Mouse (Mus musculus) neural tube, embryonic 15.5 days (tissue): ENCODE data around the gene C2cd6. TPM values are rescaled to one million over a fixed set of nuclear protein-coding genes. Genes with fewer than 3 reads are reported as not detected.

Experiments used
- ATAC-seq: fragments of 200-750 bp; cut with Nextera tagmentation; 2 replicates; pipeline ENCODE4 v1.8.0; 2017; ENCODE audit warnings: mild to moderate bottlenecking, moderate TSS enrichment, moderate library complexity; ENCODE audit not compliant: low FRiP score
- H3K27ac ChIP-seq: fragments of 300-500 bp; sonication (generic); replicated peaks from 2 replicates; pipeline ENCODE4 v1.5.1; 2015; ENCODE audit warnings: mild to moderate bottlenecking, inconsistent platforms
- H3K27me3 ChIP-seq: fragments of 300-500 bp; sonication (generic); replicated peaks from 2 replicates; pipeline ENCODE4 v1.6.1; 2015; ENCODE audit warnings: inconsistent platforms
- H3K36me3 ChIP-seq: fragments of 300-500 bp; sonication (generic); 2 replicates; pipeline ENCODE4 v1.6.1; 2015; ENCODE audit warnings: inconsistent platforms
- H3K4me1 ChIP-seq: fragments of 300-500 bp; sonication (generic); 2 replicates; pipeline ENCODE4 v1.6.1; 2015; ENCODE audit warnings: inconsistent platforms
- H3K4me2 ChIP-seq: fragments of 300-500 bp; sonication (generic); 2 replicates; pipeline ENCODE4 v1.6.1; 2015; ENCODE audit warnings: inconsistent platforms, mild to moderate bottlenecking, moderate library complexity
- H3K4me3 ChIP-seq: fragments of 300-500 bp; sonication (generic); replicated peaks from 2 replicates; pipeline ENCODE4 v1.5.1; 2015; ENCODE audit warnings: mild to moderate bottlenecking, inconsistent platforms
- H3K9ac ChIP-seq: fragments of 300-500 bp; sonication (generic); replicated peaks from 2 replicates; pipeline ENCODE4 v1.6.1; 2015; ENCODE audit warnings: mild to moderate bottlenecking, inconsistent platforms
- H3K9me3 ChIP-seq: fragments of 300-500 bp; sonication (generic); replicated peaks from 2 replicates; pipeline ENCODE4 v1.6.1; 2016; ENCODE audit warnings: inconsistent platforms
- WGBS: fragments of 180-500 bp; shearing (Covaris S2); methylation state at CpG from one replicate; pipeline ENCODE4 v1.1.7; 2015; ENCODE audit warnings: mixed read lengths; 5-methylcytosine and 5-hydroxymethylcytosine counted together
- polyA plus RNA-seq: library from polyadenylated mRNA; unstranded; fragments of >200 nt; fragmentation: Nextera tagmentation; extraction: Ambion mirVana; gene quantifications from 2 replicates; pipeline ENCODE4 v1.2.1, GENCODE M21; 2015

The C2cd6 gene
- polyA plus RNA-seq = 0.15 TPM in 1 of 2 replicates, not detected in the other

- no peak for ATAC-seq
- no peaks in the 10 kb centered on the region for H3K27me3 ChIP-seq
- H3K36me3 ChIP-seq = peaks cover 18% of the 10 kb centered on the region
- H3K4me2 ChIP-seq = no peak within 1 kb of the TSS
- no peaks in the 10 kb centered on the region for H3K4me1 ChIP-seq
- H3K4me3 ChIP-seq = no peak within 1 kb of the TSS
- H3K9ac ChIP-seq = no peak within 1 kb of the TSS
- no peaks in the 10 kb centered on the region for H3K9me3 ChIP-seq
- no peak within 1 kb of the TSS for H3K27ac ChIP-seq
- WGBS = 94% methylated on average over 19 of the region's 19 CpGs
Measured at GRCm38 (mm10) chr1:59094705-59095104, at the start of gene C2cd6. Gene C2cd6 (minus strand): TSS chr1:59094900.

- Histone ChIP-seq H3K27ac (no peak overlapping the region), H3K36me3 (no peaks in the 10 kb centered on the region), H3K9ac (no peak overlapping the region), H3K9me3 (0 out of 2 replicates have a peak, but pooled peaks cover 4% of the 10 kb centered on the region), H3K27me3 (no peaks in the 10 kb centered on the region), H3K4me1 (no peaks in the 10 kb centered on the region), H3K4me2 (no peak overlapping the region), H3K4me3 (no peak overlapping the region)
- ATAC-seq = no peak
Measured at GRCm38 (mm10) chr1:59142809-59143208, 48.1 kb upstream of the C2cd6 start.

GRCm38 (mm10) chr1:59134419-59134818 lies 39.7 kb upstream of the C2cd6 start:
- Histone ChIP-seq H3K4me3 (no peak overlapping the region), H3K9ac (no peak overlapping the region), H3K9me3 (no peaks in the 10 kb centered on the region), H3K27me3 (no peaks in the 10 kb centered on the region), H3K4me1 (no peaks in the 10 kb centered on the region), H3K27ac (no peak overlapping the region), H3K36me3 (no peaks in the 10 kb centered on the region), H3K4me2 (no peak overlapping the region)
- no peak for ATAC-seq
- 87% methylated on average over 5 of the region's 5 CpGs for WGBS

GRCm38 (mm10) chr1:59128879-59129278 lies 34.2 kb upstream of the C2cd6 start:
- ATAC-seq = no peak
- Histone ChIP-seq H3K9ac (no peak overlapping the region), H3K4me3 (no peak overlapping the region), H3K4me1 (no peaks in the 10 kb centered on the region), H3K9me3 (no peaks in the 10 kb centered on the region), H3K4me2 (no peak overlapping the region), H3K36me3 (no peaks in the 10 kb centered on the region), H3K27ac (no peak overlapping the region), H3K27me3 (no peaks in the 10 kb centered on the region)
- 76% methylated on average over 7 of the region's 7 CpGs for WGBS

GRCm38 (mm10) chr1:59125558-59125957 lies 30.9 kb upstream of the C2cd6 start:
- Histone ChIP-seq H3K4me1 (peaks cover 5% of the 10 kb centered on the region), H3K27me3 (no peaks in the 10 kb centered on the region), H3K9ac (no peak overlapping the region), H3K4me3 (no peak overlapping the region), H3K27ac (no peak overlapping the region), H3K4me2 (no peak overlapping the region), H3K36me3 (no peaks in the 10 kb centered on the region), H3K9me3 (no peaks in the 10 kb centered on the region)
- ATAC-seq = no peak
- WGBS = 82% methylated on average over 5 of the region's 5 CpGs

- Histone ChIP-seq H3K4me2 (peak within 1 kb of the TSS; percentile 79), H3K9me3 (no peaks in the 10 kb centered on the region), H3K9ac (peak within 1 kb of the TSS; percentile 85), H3K4me1 (peaks cover 15% of the 10 kb centered on the region), H3K4me3 (peak within 1 kb of the TSS; percentile 74), H3K36me3 (peaks cover 8% of the 10 kb centered on the region), H3K27ac (peak within 1 kb of the TSS; percentile 93), H3K27me3 (no peaks in the 10 kb centered on the region)
- under 1% methylated on average over 73 of the region's 74 CpGs for WGBS
- peak; percentile 99 for ATAC-seq
Measured at GRCm38 (mm10) chr1:59119720-59120457, 25.2 kb upstream of the C2cd6 start, which contains the start of gene Tmem237. Gene Tmem237 (minus strand): TSS chr1:59120408.

- Histone ChIP-seq H3K9ac (no peak overlapping the region), H3K27ac (no peak overlapping the region), H3K4me3 (no peak overlapping the region), H3K4me2 (no peak overlapping the region), H3K9me3 (no peaks in the 10 kb centered on the region), H3K36me3 (peaks cover 62% of the 10 kb centered on the region), H3K27me3 (no peaks in the 10 kb centered on the region), H3K4me1 (no peaks in the 10 kb centered on the region)
- ATAC-seq = no peak
- WGBS = 89% methylated on average over 8 of the region's 8 CpGs
Measured at GRCm38 (mm10) chr1:59110524-59110923, 15.8 kb upstream of the C2cd6 start.

GRCm38 (mm10) chr1:59102071-59102470 lies 7.4 kb upstream of the C2cd6 start:
- Histone ChIP-seq H3K36me3 (peaks cover 47% of the 10 kb centered on the region), H3K4me2 (no peak overlapping the region)

GRCm38 (mm10) chr1:59101020-59101419 lies 6.3 kb upstream of the C2cd6 start:
- ATAC-seq = no peak
- WGBS = 91% methylated on average over 5 of the region's 5 CpGs

More at GRCm38 (mm10) chr1:59102071-59102470, 7.4 kb upstream of the C2cd6 start:
- Histone ChIP-seq H3K9me3 (no peaks in the 10 kb centered on the region), H3K27me3 (no peaks in the 10 kb centered on the region), H3K4me3 (no peak overlapping the region), H3K9ac (no peak overlapping the region), H3K4me1 (no peaks in the 10 kb centered on the region), H3K27ac (no peak overlapping the region)
- WGBS = 95% methylated on average over 6 of the region's 6 CpGs
- no peak for ATAC-seq

GRCm38 (mm10) chr1:59070867-59071266 lies 23.8 kb downstream of the C2cd6 start:
- no peak for ATAC-seq
- H3K27ac ChIP-seq = no peak overlapping the region
- no peaks in the 10 kb centered on the region for H3K36me3 ChIP-seq
- H3K9ac ChIP-seq = no peak overlapping the region
- no peak overlapping the region for H3K4me2 ChIP-seq
- H3K4me3 ChIP-seq = no peak overlapping the region
- H3K4me1 ChIP-seq = no peaks in the 10 kb centered on the region
- no peaks in the 10 kb centered on the region for H3K9me3 ChIP-seq
- WGBS = 46% methylated on average over 3 of the region's 3 CpGs
- no peaks in the 10 kb centered on the region for H3K27me3 ChIP-seq

More at GRCm38 (mm10) chr1:59101020-59101419, 6.3 kb upstream of the C2cd6 start:
- H3K9ac ChIP-seq = no peak overlapping the region
- H3K36me3 ChIP-seq = peaks cover 45% of the 10 kb centered on the region
- no peaks in the 10 kb centered on the region for H3K4me1 ChIP-seq
- no peak overlapping the region for H3K4me3 ChIP-seq
- H3K4me2 ChIP-seq = no peak overlapping the region
- no peaks in the 10 kb centered on the region for H3K27me3 ChIP-seq
- H3K27ac ChIP-seq = no peak overlapping the region
- H3K9me3 ChIP-seq = no peaks in the 10 kb centered on the region

- Histone ChIP-seq H3K27ac (no peak overlapping the region), H3K9ac (no peak overlapping the region), H3K9me3 (no peaks in the 10 kb centered on the region), H3K36me3 (no peaks in the 10 kb centered on the region), H3K4me2 (no peak overlapping the region), H3K4me3 (no peak overlapping the region), H3K27me3 (no peaks in the 10 kb centered on the region), H3K4me1 (no peaks in the 10 kb centered on the region)
- ATAC-seq = no peak
- WGBS = 15% methylated on average over 3 of the region's 3 CpGs
Measured at GRCm38 (mm10) chr1:59067976-59068375, 26.7 kb downstream of the C2cd6 start.

- Histone ChIP-seq H3K4me2 (no peak overlapping the region), H3K4me3 (no peak overlapping the region), H3K27me3 (no peaks in the 10 kb centered on the region), H3K27ac (no peak overlapping the region), H3K9me3 (no peaks in the 10 kb centered on the region), H3K4me1 (no peaks in the 10 kb centered on the region), H3K9ac (no peak overlapping the region), H3K36me3 (no peaks in the 10 kb centered on the region)
- WGBS = 50% methylated on average over 3 of the region's 3 CpGs
- ATAC-seq = no peak
Measured at GRCm38 (mm10) chr1:59063697-59064096, 31.0 kb downstream of the C2cd6 start.
